Mouse (Mus musculus) embryonic fibroblast, embryonic 13.5 days (primary cell): ENCODE data around the gene Ecm1.

Source experiments
- CTCF ChIP-seq: IDR thresholded peaks from 2 replicates; pipeline ENCODE4 v1.5.1; 2011; ENCODE audit warnings: mild to moderate bottlenecking, control low read depth, low read length, moderate library complexity, borderline replicate concordance; ENCODE audit not compliant: insufficient read depth
- POLR2A ChIP-seq: IDR thresholded peaks from 2 replicates; pipeline ENCODE4 v1.6.1; 2011; ENCODE audit warnings: low read depth, mild to moderate bottlenecking, control low read depth, low read length, moderate library complexity

DNA sequence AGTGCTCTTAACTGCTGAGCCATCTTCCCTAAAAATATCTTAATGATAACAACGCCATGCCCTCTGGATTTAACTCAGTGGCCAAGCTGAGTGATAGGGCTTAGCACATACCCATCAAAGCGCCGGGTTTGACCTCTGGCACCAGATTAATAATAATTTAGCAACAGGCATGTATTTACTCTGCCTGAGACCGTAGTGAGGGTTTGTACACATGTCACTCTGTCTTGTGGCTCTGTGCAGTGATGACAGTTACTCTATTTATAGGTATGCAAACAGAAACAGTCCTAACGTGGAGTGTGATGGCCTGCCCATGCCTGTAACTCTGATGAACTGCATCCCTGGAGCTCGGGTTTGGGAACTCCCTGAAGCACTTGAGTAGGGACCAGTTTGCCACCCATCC lies 46.7 kb downstream of the Ecm1 start:
- no peak for TF ChIP-seq POLR2A
- no peak for TF ChIP-seq CTCF
